Mouse (Mus musculus) megakaryocyte, embryonic 14.5 days (primary cell): ENCODE results near the gene Kti12.

ENCODE experiments used
- FLI1 ChIP-seq: IDR thresholded peaks from 2 replicates; pipeline ENCODE4 v1.6.1; 2012; ENCODE audit warnings: low read length, inconsistent platforms, mixed read lengths
- GATA1 ChIP-seq: IDR thresholded peaks from 3 replicates; pipeline ENCODE4 v1.6.1; 2012; ENCODE audit warnings: mixed read lengths, low read length, inconsistent platforms, borderline replicate concordance

DNA sequence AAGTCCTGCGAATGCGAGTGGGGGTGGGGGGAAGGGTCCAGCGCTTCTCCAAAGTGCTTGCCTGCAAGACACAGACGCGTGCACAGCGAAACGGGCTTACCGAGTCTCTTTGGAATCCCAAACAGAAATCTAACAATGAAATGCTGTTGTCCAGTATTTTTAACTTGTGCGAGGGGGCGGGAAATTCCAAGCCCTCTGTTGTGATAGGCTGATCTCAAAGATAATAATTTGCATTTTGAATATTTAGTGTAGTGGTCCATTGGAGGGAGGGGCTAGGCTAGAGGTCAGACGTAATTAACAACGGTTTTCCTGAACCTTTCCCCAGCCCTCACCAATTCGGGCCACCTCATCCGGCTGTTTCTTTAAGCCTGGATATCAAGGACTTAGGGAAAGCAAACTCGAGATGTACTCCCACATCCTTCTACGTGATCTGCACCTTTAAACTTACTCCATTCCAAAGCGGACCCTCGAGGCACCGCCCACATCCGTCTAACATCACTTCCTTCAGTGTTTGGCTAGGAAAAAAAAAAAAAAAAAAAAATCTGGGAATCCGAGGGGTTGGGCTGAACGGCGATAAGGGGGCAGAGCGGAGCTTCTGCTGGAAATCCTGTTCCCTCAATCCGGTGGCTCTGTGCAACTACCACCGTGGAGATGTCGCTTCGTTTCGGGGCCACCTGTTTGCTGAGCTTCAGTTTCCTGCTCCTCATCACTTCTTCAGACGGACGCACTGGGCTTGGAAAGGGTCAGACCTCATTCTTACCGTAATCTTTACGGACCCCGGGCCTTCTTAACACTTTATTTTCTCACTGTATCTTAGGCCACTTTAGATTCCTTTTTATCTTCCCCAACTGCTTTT lies 13.2 kb upstream of the Kti12 start, which contains the start of gene Txndc12:
- TF ChIP-seq FLI1 (no peak), GATA1 (no peak)
